Mouse (Mus musculus) liver, embryonic 15.5 days (tissue): ENCODE measurements around the gene Fam227a. TPM values are rescaled to one million over a fixed set of nuclear protein-coding genes. Genes with fewer than 3 reads are reported as not detected.

Source experiments
- ATAC-seq: fragments of 200-750 bp; cut with Nextera tagmentation; 2 replicates; pipeline ENCODE4 v1.8.0; 2017; ENCODE audit warnings: moderate number of reproducible peaks, mild to moderate bottlenecking, moderate library complexity; ENCODE audit not compliant: insufficient read depth
- H3K27ac ChIP-seq: fragments of 300-500 bp; sonication (generic); replicated peaks from 2 replicates; pipeline ENCODE4 v1.5.1; 2015; ENCODE audit warnings: mild to moderate bottlenecking, inconsistent platforms
- H3K27me3 ChIP-seq: fragments of 300-500 bp; sonication (generic); 2 replicates; pipeline ENCODE4 v1.6.1; 2015; ENCODE audit warnings: mild to moderate bottlenecking, inconsistent platforms
- H3K36me3 ChIP-seq: fragments of 300-500 bp; sonication (generic); replicated peaks from 2 replicates; pipeline ENCODE4 v1.6.1; 2015; ENCODE audit warnings: moderate library complexity, mild to moderate bottlenecking, inconsistent platforms
- H3K4me1 ChIP-seq: fragments of 300-500 bp; sonication (generic); replicated peaks from 2 replicates; pipeline ENCODE4 v1.6.1; 2015; ENCODE audit warnings: inconsistent platforms
- H3K4me2 ChIP-seq: fragments of 300-500 bp; sonication (generic); 2 replicates; pipeline ENCODE4 v1.6.1; 2015; ENCODE audit warnings: moderate library complexity, mild to moderate bottlenecking, inconsistent platforms
- H3K4me3 ChIP-seq: fragments of 300-500 bp; sonication (generic); replicated peaks from 2 replicates; pipeline ENCODE4 v1.5.1; 2015; ENCODE audit warnings: mild to moderate bottlenecking, inconsistent platforms
- H3K9ac ChIP-seq: fragments of 300-500 bp; sonication (generic); 2 replicates; pipeline ENCODE4 v1.6.1; 2015; ENCODE audit warnings: moderate library complexity, mild to moderate bottlenecking, inconsistent platforms
- H3K9me3 ChIP-seq: fragments of 300-500 bp; sonication (generic); replicated peaks from 2 replicates; pipeline ENCODE4 v1.6.1; 2016; ENCODE audit warnings: inconsistent platforms
- WGBS: fragments of 180-500 bp; shearing (Covaris S2); methylation state at CpG from one replicate; pipeline ENCODE4 v1.1.7; 2015; ENCODE audit warnings: mixed read lengths; ENCODE audit not compliant: insufficient replicate concordance; 5-methylcytosine and 5-hydroxymethylcytosine counted together
- polyA plus RNA-seq: library from polyadenylated mRNA; unstranded; fragments of >200 nt; fragmentation: Nextera tagmentation; extraction: Ambion mirVana; gene quantifications from 2 replicates; pipeline ENCODE4 v1.2.1, GENCODE M21; 2015

The Fam227a gene
- polyA plus RNA-seq, 1 experiment from 2014 or later, result 0.05 TPM

DNA sequence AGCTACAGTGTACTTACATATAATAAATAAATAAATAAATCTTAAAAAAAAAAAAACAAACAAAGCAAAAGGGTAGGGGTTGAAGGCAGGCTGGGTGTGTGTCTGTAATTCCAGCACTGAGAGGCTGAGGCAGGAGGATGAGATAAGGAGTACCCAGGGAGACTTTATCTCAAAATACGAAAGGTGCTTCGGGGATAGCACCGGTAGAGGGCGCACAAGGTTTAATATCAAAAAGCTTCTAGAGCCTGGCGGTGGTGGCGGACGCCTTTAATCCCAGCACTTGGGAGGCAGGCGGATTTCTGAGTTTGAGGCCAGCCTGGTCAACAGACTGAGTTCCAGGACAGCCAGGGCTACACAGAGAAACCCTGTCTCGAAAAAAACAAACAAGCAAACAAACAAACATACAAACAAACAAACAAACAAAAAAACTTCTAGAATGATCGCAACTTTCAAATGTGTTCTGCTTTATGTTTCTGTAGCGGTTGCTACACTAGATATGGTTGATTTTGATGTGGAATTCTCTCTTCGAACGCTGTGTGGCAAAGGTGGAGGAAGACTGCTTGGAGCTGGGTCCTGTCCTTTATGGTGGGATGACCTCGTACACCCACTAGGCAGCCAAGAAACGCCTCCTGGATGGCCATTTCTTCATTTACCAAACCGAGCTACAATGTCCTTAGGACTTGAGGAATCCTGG is 772 bp downstream of the Fam227a start:
- H3K27me3 ChIP-seq, result no peaks in the 10 kb centered on the region
- peaks cover 21% of the 10 kb centered on the region for H3K4me1 ChIP-seq
- peak overlapping the region; percentile 82 for H3K4me3 ChIP-seq
- 2% methylated on average over 16 of the region's 16 CpGs for WGBS
- H3K36me3 ChIP-seq, result no peaks in the 10 kb centered on the region
- peak overlapping the region; percentile 90 for H3K27ac ChIP-seq
- H3K4me2 ChIP-seq, result peak overlapping the region; percentile 98
- peak; percentile 49 for ATAC-seq
- H3K9me3 ChIP-seq, result no peaks in the 10 kb centered on the region
- peak overlapping the region; percentile 68 for H3K9ac ChIP-seq

- WGBS, result 88% methylated on average over 14 of the region's 14 CpGs
- ATAC-seq, result no peak
- Histone ChIP-seq H3K27me3 (no peaks in the 10 kb centered on the region), H3K4me1 (peaks cover 21% of the 10 kb centered on the region), H3K4me3 (no peak overlapping the region), H3K36me3 (no peaks in the 10 kb centered on the region), H3K4me2 (no peak overlapping the region), H3K27ac (no peak overlapping the region), H3K9me3 (no peaks in the 10 kb centered on the region), H3K9ac (no peak overlapping the region)
These were observed 2.3 kb downstream of the Fam227a start for GRCm38 (mm10) chr15:79656451-79656850.

- H3K9me3 ChIP-seq, result no peaks in the 10 kb centered on the region
- H3K9ac ChIP-seq, result no peak overlapping the region
- H3K4me3 ChIP-seq, result no peak overlapping the region
- no peaks in the 10 kb centered on the region for H3K27me3 ChIP-seq
- H3K27ac ChIP-seq, result no peak overlapping the region
- H3K4me1 ChIP-seq, result no peaks in the 10 kb centered on the region
- no peak overlapping the region for H3K4me2 ChIP-seq
- WGBS, result 60% methylated on average over 4 of the region's 4 CpGs
- ATAC-seq, result no peak
- no peaks in the 10 kb centered on the region for H3K36me3 ChIP-seq
These were observed 7.3 kb downstream of the Fam227a start for GRCm38 (mm10) chr15:79651481-79651880.

- Histone ChIP-seq H3K4me2 (no peak overlapping the region), H3K9me3 (no peaks in the 10 kb centered on the region), H3K27me3 (no peaks in the 10 kb centered on the region), H3K4me1 (no peaks in the 10 kb centered on the region), H3K27ac (no peak overlapping the region), H3K9ac (no peak overlapping the region), H3K36me3 (no peaks in the 10 kb centered on the region), H3K4me3 (no peak overlapping the region)
- ATAC-seq, result no peak
These were observed 8.2 kb downstream of the Fam227a start for GRCm38 (mm10) chr15:79650569-79650968.

GRCm38 (mm10) chr15:79648130-79648529 is 10.6 kb downstream of the Fam227a start:
- no peaks in the 10 kb centered on the region for H3K4me1 ChIP-seq
- no peak overlapping the region for H3K9ac ChIP-seq
- H3K27ac ChIP-seq, result no peak overlapping the region
- WGBS, result 68% methylated on average over 12 of the region's 12 CpGs
- H3K4me2 ChIP-seq, result no peak overlapping the region
- ATAC-seq, result no peak
- H3K36me3 ChIP-seq, result no peaks in the 10 kb centered on the region
- H3K9me3 ChIP-seq, result no peaks in the 10 kb centered on the region
- no peak overlapping the region for H3K4me3 ChIP-seq
- no peaks in the 10 kb centered on the region for H3K27me3 ChIP-seq

DNA sequence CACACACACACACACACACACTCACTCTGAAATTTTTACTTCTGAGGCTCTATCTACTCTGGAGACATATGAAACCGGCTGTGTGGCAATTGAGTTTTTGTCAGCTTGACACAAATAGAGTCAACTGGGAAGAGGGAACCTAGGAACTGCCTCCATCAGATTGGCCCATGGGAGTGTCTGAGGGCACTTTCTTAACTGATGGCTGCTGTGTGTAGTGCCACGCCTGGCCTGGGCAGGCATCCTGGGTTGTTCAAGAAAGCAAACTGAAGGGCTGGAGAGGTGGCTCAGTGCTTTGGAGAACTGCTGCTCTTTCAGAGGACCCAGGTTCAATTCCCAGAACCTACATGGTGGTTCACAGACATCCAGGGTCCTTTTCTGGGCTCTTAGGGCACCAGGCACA is 13.3 kb downstream of the Fam227a start:
- ATAC-seq, result no peak
- H3K36me3 ChIP-seq, result no peaks in the 10 kb centered on the region
- no peak overlapping the region for H3K4me2 ChIP-seq
- no peak overlapping the region for H3K4me3 ChIP-seq
- no peaks in the 10 kb centered on the region for H3K9me3 ChIP-seq
- WGBS, result 46% methylated on average over 2 of the region's 2 CpGs
- no peaks in the 10 kb centered on the region for H3K4me1 ChIP-seq
- no peak overlapping the region for H3K27ac ChIP-seq
- no peaks in the 10 kb centered on the region for H3K27me3 ChIP-seq
- no peak overlapping the region for H3K9ac ChIP-seq

GRCm38 (mm10) chr15:79641135-79641817 is 17.5 kb downstream of the Fam227a start:
- Histone ChIP-seq H3K4me1 (no peaks in the 10 kb centered on the region), H3K27ac (no peak overlapping the region), H3K9ac (no peak overlapping the region; the same call in 1 of the 2 replicates), H3K4me3 (no peak overlapping the region), H3K9me3 (no peaks in the 10 kb centered on the region), H3K4me2 (no peak overlapping the region), H3K27me3 (no peaks in the 10 kb centered on the region), H3K36me3 (no peaks in the 10 kb centered on the region)
- 45% methylated on average over 12 of the region's 12 CpGs for WGBS
- ATAC-seq, result no peak

DNA sequence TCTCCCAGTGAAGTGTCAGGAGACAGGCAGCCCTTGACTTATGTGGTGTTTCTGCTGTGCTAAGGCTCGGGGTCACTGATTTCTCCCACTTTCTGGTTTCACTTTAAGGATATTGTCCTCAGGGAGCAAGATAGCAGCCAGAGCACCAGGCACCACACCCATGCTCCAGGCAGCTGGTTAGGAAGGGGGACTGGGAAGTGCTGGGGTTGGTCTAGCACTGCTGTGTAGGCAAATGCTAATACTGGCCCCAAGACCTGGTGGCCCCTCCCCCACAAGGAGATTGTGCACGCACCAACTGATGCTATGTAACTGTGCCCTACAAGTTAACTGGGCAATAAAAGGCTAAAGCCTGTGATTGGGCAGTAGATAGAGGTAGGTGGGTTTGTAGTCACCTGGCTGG is 28.3 kb downstream of the Fam227a start:
- no peak for ATAC-seq
- Histone ChIP-seq H3K4me2 (no peak overlapping the region), H3K4me1 (no peaks in the 10 kb centered on the region), H3K27me3 (no peaks in the 10 kb centered on the region), H3K9ac (no peak overlapping the region), H3K4me3 (no peak overlapping the region), H3K36me3 (no peaks in the 10 kb centered on the region), H3K27ac (no peak overlapping the region), H3K9me3 (no peaks in the 10 kb centered on the region)
- 49% methylated on average over 2 of the region's 2 CpGs for WGBS

DNA sequence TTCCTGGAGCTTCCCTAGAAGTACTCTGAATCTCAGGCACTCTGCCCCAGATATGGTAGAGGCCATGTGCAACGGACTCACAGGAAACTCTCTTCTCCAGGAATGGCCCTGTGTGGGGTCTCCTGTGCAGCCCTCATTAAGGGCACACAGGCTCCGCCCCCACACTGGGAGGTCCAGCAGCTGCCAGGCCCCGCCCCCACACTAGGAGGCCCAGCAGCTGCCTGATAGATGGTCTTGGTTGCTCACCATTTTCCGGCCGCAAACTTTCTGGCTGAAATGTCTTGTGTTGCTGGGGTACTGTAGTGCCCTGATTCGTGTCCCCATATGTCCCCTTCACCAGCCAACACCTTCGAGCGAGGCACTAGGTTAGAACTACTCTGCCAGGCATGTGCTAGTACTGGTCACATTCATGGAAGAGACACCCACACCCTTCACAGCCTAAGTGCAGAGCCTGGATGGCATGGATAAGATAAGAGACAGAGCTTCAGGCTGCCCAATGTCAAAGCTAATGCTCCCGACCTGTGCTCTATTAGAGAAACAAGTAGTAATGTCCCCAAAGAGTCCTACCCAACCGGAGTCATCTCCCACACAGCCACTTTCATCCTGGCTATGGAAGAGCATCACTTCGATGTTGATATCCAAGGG is 38.9 kb downstream of the Fam227a start:
- no peaks in the 10 kb centered on the region for H3K27me3 ChIP-seq
- H3K9ac ChIP-seq, result no peak overlapping the region
- peaks cover 8% of the 10 kb centered on the region for H3K4me1 ChIP-seq
- ATAC-seq, result peak; percentile 54; the same call in 1 of the 2 replicates
- H3K9me3 ChIP-seq, result no peaks in the 10 kb centered on the region
- H3K36me3 ChIP-seq, result no peaks in the 10 kb centered on the region
- H3K4me2 ChIP-seq, result 0 out of 2 replicates have a peak overlapping the region, but pooled peaks have one; percentile 2
- H3K27ac ChIP-seq, result no peak overlapping the region
- WGBS, result 54% methylated on average over 11 of the region's 11 CpGs
- no peak overlapping the region for H3K4me3 ChIP-seq

GRCm38 (mm10) chr15:79618456-79618855 is 40.3 kb downstream of the Fam227a start:
- Histone ChIP-seq H3K4me2 (no peak overlapping the region), H3K9ac (no peak overlapping the region), H3K9me3 (no peaks in the 10 kb centered on the region), H3K4me3 (no peak overlapping the region), H3K4me1 (peaks cover 8% of the 10 kb centered on the region), H3K27ac (no peak overlapping the region), H3K27me3 (no peaks in the 10 kb centered on the region), H3K36me3 (no peaks in the 10 kb centered on the region)
- WGBS, result 46% methylated on average over 7 of the region's 7 CpGs
- ATAC-seq, result no peak

DNA sequence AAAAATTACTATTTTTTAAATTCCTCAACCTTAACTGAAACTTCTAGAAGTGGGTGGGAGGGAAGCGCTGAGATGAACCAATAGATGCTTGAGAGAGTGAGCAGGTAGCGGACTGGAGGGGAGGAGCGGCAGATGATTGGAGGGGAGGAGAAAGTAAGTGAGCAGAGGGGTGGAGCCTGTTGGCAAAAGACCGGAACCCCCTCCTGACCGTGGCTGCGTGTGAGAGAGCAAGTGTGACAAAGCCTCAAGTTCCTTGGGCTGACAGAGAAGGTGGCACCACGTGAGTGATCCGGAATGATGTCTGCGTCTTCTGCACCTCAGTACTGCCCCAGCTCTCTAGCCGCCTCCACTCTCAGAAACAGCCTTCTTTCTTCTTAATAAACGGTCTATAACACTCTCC is 41.6 kb downstream of the Fam227a start:
- Histone ChIP-seq H3K36me3 (no peaks in the 10 kb centered on the region), H3K27me3 (no peaks in the 10 kb centered on the region), H3K9ac (no peak overlapping the region), H3K9me3 (no peaks in the 10 kb centered on the region), H3K27ac (no peak overlapping the region), H3K4me3 (no peak overlapping the region), H3K4me2 (no peak overlapping the region), H3K4me1 (peaks cover 8% of the 10 kb centered on the region)
- ATAC-seq, result no peak
- WGBS, result 64% methylated on average over 11 of the region's 11 CpGs
